Mouse (Mus musculus) granulocyte monocyte progenitor cell, adult 5-6 weeks (primary cell): ENCODE measurements at regions not wholly inside any gene's neighbourhood (a gene's known extent, or its start where the extent isn't known, plus 50 kb on each side); places are given as distances from the start of the nearest gene placed in this dataset.

Experiments
- ATAC-seq: replicated peaks from 2 replicates; pipeline ENCODE4 v1.8.0; 2016; ENCODE audit warnings: mild to moderate bottlenecking, moderate TSS enrichment, inconsistent platforms; ENCODE audit not compliant: poor library complexity, severe bottlenecking

GRCm38 (mm10) chr3:137482546-137482945 lies 138.9 kb upstream of the Ddit4l start:
- no peak for ATAC-seq

GRCm38 (mm10) chr3:137482971-137483370 lies 138.4 kb upstream of the Ddit4l start:
- no peak for ATAC-seq

- no peak for ATAC-seq
These were observed 131.8 kb upstream of the Ddit4l start for GRCm38 (mm10) chr3:137489592-137489991.

- no peak for ATAC-seq
These were observed 129.8 kb upstream of the Ddit4l start for GRCm38 (mm10) chr3:137491508-137492019.

GRCm38 (mm10) chr3:137498343-137498742 lies 123.1 kb upstream of the Ddit4l start:
- no peak for ATAC-seq

GRCm38 (mm10) chr3:137511283-137511682 lies 110.1 kb upstream of the Ddit4l start:
- peak; percentile 65 for ATAC-seq

GRCm38 (mm10) chr3:137512411-137512810 lies 109.0 kb upstream of the Ddit4l start:
- ATAC-seq = no peak

- no peak for ATAC-seq
These were observed 108.4 kb upstream of the Ddit4l start for GRCm38 (mm10) chr3:137513026-137513425.

- ATAC-seq = no peak
These were observed 107.2 kb upstream of the Ddit4l start for GRCm38 (mm10) chr3:137514238-137514637.

- no peak for ATAC-seq
These were observed 104.0 kb upstream of the Ddit4l start for GRCm38 (mm10) chr3:137517433-137517832.

- ATAC-seq = no peak
These were observed 101.2 kb upstream of the Ddit4l start for GRCm38 (mm10) chr3:137520191-137520590.

GRCm38 (mm10) chr3:137525606-137526575 lies 95.5 kb upstream of the Ddit4l start:
- no peak for ATAC-seq

GRCm38 (mm10) chr3:137529592-137529960 lies 91.8 kb upstream of the Ddit4l start:
- no peak for ATAC-seq

- no peak for ATAC-seq
These were observed 91.3 kb upstream of the Ddit4l start for GRCm38 (mm10) chr3:137529961-137530609.

- no peak for ATAC-seq
These were observed 79.7 kb upstream of the Ddit4l start for GRCm38 (mm10) chr3:137541666-137542065.

GRCm38 (mm10) chr3:137542343-137542742 lies 79.1 kb upstream of the Ddit4l start:
- no peak for ATAC-seq

- no peak for ATAC-seq
These were observed 74.0 kb upstream of the Ddit4l start for GRCm38 (mm10) chr3:137547414-137547877.

GRCm38 (mm10) chr3:137547938-137548337 lies 73.5 kb upstream of the Ddit4l start:
- ATAC-seq = no peak

GRCm38 (mm10) chr3:137550708-137551107 lies 70.7 kb upstream of the Ddit4l start:
- no peak for ATAC-seq

GRCm38 (mm10) chr3:137552472-137553336 lies 68.7 kb upstream of the Ddit4l start:
- ATAC-seq = peak; percentile 50; the same call in 1 of the 2 replicates
